Mouse (Mus musculus) limb, embryonic 14.5 days (tissue): ENCODE results near the gene Rpl27a. TPM values are rescaled to one million over a fixed set of nuclear protein-coding genes. Genes with fewer than 3 reads are reported as not detected.

Experiments
- ATAC-seq: fragments of 200-750 bp; cut with Nextera tagmentation; 2 replicates; pipeline ENCODE4 v1.8.0; 2017; ENCODE audit warnings: low read depth, moderate number of reproducible peaks, moderate TSS enrichment; ENCODE audit not compliant: low FRiP score
- DNase-seq: peaks from one replicate; pipeline ENCODE4 v3.0.0-alpha.2; 2015; ENCODE audit warnings: low spot score
- H3K27ac ChIP-seq: fragments of 300-500 bp; sonication (generic); replicated peaks from 2 replicates; pipeline ENCODE4 v1.5.1; 2014; ENCODE audit warnings: low read depth, mild to moderate bottlenecking, low read length, moderate library complexity, mixed read lengths
- H3K27me3 ChIP-seq: fragments of 300-500 bp; sonication (generic); 2 replicates; pipeline ENCODE4 v1.6.1; 2014; ENCODE audit warnings: low read length, mixed read lengths; ENCODE audit not compliant: control insufficient read depth, insufficient read depth
- H3K36me3 ChIP-seq: fragments of 300-500 bp; sonication (generic); 2 replicates; pipeline ENCODE4 v1.6.1; 2014; ENCODE audit warnings: mild to moderate bottlenecking, low read length, moderate library complexity, mixed read lengths; ENCODE audit not compliant: control insufficient read depth, insufficient read depth
- H3K4me1 ChIP-seq: fragments of 300-500 bp; sonication (generic); 2 replicates; pipeline ENCODE4 v1.6.1; 2014; ENCODE audit warnings: antibody characterized with exemption, low read length, mixed read lengths; ENCODE audit not compliant: control insufficient read depth, insufficient read depth
- H3K4me2 ChIP-seq: fragments of 300-500 bp; sonication (generic); replicated peaks from 2 replicates; pipeline ENCODE4 v1.6.1; 2014; ENCODE audit warnings: low read depth, mild to moderate bottlenecking, low read length, moderate library complexity; ENCODE audit not compliant: severe bottlenecking
- H3K4me3 ChIP-seq: fragments of 300-500 bp; sonication (generic); replicated peaks from 2 replicates; pipeline ENCODE4 v1.5.1; 2014; ENCODE audit warnings: low read length
- H3K9ac ChIP-seq: fragments of 300-500 bp; sonication (generic); 2 replicates; pipeline ENCODE4 v1.6.1; 2014; ENCODE audit warnings: mild to moderate bottlenecking, low read depth, low read length, moderate library complexity; ENCODE audit not compliant: severe bottlenecking
- H3K9me3 ChIP-seq: fragments of 300-500 bp; sonication (generic); 2 replicates; pipeline ENCODE4 v1.6.1; 2016; ENCODE audit warnings: low read length; ENCODE audit not compliant: control insufficient read depth
- POLR2A ChIP-seq: fragments of 200-500 bp; IDR thresholded peaks from 2 replicates; pipeline ENCODE4 v1.8.0; 2012; ENCODE audit warnings: inconsistent platforms, mild to moderate bottlenecking, moderate library complexity, borderline replicate concordance; ENCODE audit not compliant: insufficient read depth, insufficient read length; ENCODE audit errors: extremely low read depth
- WGBS: fragments of 180-500 bp; shearing (Covaris S2); extraction: QIAGEN DNeasy Blood & Tissue Kit; methylation state at CpG from one replicate; pipeline ENCODE4 v1.1.7; 2014; 5-methylcytosine and 5-hydroxymethylcytosine counted together
- polyA plus RNA-seq, 2 experiments: library from polyadenylated mRNA; depleted of rRNA in 1 of 2; stranded (reverse) in 1 of 2; unstranded in 1 of 2; fragments of >200 nt; fragmentation: Nextera tagmentation in 1 of 2; extraction: Ambion mirVana in 1 of 2; gene quantifications; 2 replicates each; pipeline versions ENCODE4 v1.2.1 to v1.2.3; 2012 to 2014

The Rpl27a gene
- polyA plus RNA-seq, 2 experiments: 165 to 923 TPM

- Histone ChIP-seq H3K4me1 (no peaks in the 10 kb centered on the region), H3K9me3 (no peaks in the 10 kb centered on the region), H3K4me2 (no peak overlapping the region), H3K4me3 (no peak overlapping the region), H3K9ac (no peak overlapping the region), H3K27me3 (no peaks in the 10 kb centered on the region), H3K36me3 (peaks cover 58% of the 10 kb centered on the region), H3K27ac (no peak overlapping the region)
- WGBS: 80% methylated on average over 2 of the region's 2 CpGs
- no peak for ATAC-seq
- no peak for TF ChIP-seq POLR2A
- no peak for DNase-seq
Measured at GRCm38 (mm10) chr7:109546186-109546585, 27.2 kb downstream of the Rpl27a start.

DNA sequence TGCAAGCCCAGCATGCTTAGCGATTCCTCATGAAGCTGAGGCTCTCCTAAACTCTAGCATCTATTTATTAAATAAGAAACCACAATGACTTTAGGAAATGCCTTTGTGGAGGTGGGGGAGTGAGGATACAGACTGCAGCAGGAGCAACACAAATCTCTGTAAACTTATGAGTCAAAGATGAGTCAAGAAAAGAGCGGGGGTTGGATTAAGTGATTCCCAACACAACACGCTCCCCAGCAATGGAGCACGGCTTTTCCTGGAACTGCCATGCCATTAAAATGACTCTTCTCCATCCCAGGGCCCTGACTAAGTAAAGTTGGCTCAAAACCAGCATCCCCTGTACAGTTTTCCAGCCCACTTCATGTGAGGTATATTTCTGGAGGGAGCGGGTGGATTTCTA is 27.8 kb downstream of the Rpl27a start:
- Histone ChIP-seq H3K27me3 (no peaks in the 10 kb centered on the region), H3K4me3 (no peak overlapping the region), H3K27ac (no peak overlapping the region), H3K9me3 (no peaks in the 10 kb centered on the region), H3K36me3 (peaks cover 58% of the 10 kb centered on the region), H3K9ac (no peak overlapping the region), H3K4me2 (no peak overlapping the region), H3K4me1 (no peaks in the 10 kb centered on the region)
- ATAC-seq: no peak
- no peak for DNase-seq
- 87% methylated on average over 5 of the region's 5 CpGs for WGBS
- no peak for TF ChIP-seq POLR2A

- no peak for TF ChIP-seq POLR2A
- no peak for ATAC-seq
- Histone ChIP-seq H3K4me2 (no peak overlapping the region), H3K27me3 (no peaks in the 10 kb centered on the region), H3K4me3 (no peak overlapping the region), H3K9me3 (no peaks in the 10 kb centered on the region), H3K27ac (no peak overlapping the region), H3K9ac (no peak overlapping the region), H3K36me3 (peaks cover 9% of the 10 kb centered on the region), H3K4me1 (0 out of 2 replicates have a peak, but pooled peaks cover 2% of the 10 kb centered on the region)
- 70% methylated on average over 6 of the region's 6 CpGs for WGBS
- no peak for DNase-seq
Measured at GRCm38 (mm10) chr7:109559536-109559935, 40.6 kb downstream of the Rpl27a start.

GRCm38 (mm10) chr7:109561466-109562153 is 42.7 kb downstream of the Rpl27a start:
- ATAC-seq (no peak), DNase-seq (no peak)
- Histone ChIP-seq H3K4me2 (no peak overlapping the region), H3K9me3 (no peaks in the 10 kb centered on the region), H3K27me3 (no peaks in the 10 kb centered on the region), H3K27ac (no peak overlapping the region), H3K4me3 (no peak overlapping the region), H3K4me1 (0 out of 2 replicates have a peak, but pooled peaks cover 2% of the 10 kb centered on the region), H3K36me3 (peaks cover 2% of the 10 kb centered on the region; the same call in 1 of the 2 replicates), H3K9ac (no peak overlapping the region)
- TF ChIP-seq POLR2A: no peak
- WGBS: 70% methylated on average over 8 of the region's 8 CpGs

DNA sequence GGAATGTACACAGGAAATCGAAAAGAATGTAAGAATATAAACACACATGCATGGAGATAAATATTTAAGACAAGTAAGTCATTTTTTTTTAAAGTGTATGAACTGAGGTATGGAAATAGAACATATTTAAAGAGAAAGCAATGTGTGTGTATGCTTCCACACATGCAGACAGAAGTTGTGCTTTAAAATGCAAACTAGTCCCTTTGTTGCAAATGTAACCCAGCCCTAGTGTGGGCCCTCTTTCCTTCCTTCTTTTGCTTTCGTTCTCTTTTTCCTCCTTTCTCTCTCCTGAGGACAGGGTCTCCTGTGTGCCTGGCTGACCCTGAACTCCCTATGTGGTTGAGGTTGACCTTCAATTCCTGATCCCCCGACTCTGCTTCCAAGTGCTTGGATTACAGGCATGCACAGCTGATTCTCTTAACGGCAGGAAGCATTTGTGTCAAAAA is 43.2 kb downstream of the Rpl27a start:
- no peak for TF ChIP-seq POLR2A
- H3K4me3 ChIP-seq: no peak overlapping the region
- H3K9me3 ChIP-seq: no peaks in the 10 kb centered on the region
- H3K9ac ChIP-seq: no peak overlapping the region
- H3K27ac ChIP-seq: no peak overlapping the region
- H3K4me2 ChIP-seq: no peak overlapping the region
- WGBS: 59% methylated on average over 4 of the region's 4 CpGs
- peaks cover 3% of the 10 kb centered on the region; the same call in 1 of the 2 replicates for H3K36me3 ChIP-seq
- DNase-seq (no peak), ATAC-seq (no peak)
- H3K4me1 ChIP-seq: 0 out of 2 replicates have a peak, but pooled peaks cover 2% of the 10 kb centered on the region
- H3K27me3 ChIP-seq: no peaks in the 10 kb centered on the region
